Mouse (Mus musculus) ovary, postnatal 14 days (tissue): ENCODE measurements around the gene Mpp1.

Experiments
- DNase-seq: peaks from one replicate; pipeline ENCODE4 v3.0.0; 2022; ENCODE audit warnings: low spot score

Mpp1 gene

DNA sequence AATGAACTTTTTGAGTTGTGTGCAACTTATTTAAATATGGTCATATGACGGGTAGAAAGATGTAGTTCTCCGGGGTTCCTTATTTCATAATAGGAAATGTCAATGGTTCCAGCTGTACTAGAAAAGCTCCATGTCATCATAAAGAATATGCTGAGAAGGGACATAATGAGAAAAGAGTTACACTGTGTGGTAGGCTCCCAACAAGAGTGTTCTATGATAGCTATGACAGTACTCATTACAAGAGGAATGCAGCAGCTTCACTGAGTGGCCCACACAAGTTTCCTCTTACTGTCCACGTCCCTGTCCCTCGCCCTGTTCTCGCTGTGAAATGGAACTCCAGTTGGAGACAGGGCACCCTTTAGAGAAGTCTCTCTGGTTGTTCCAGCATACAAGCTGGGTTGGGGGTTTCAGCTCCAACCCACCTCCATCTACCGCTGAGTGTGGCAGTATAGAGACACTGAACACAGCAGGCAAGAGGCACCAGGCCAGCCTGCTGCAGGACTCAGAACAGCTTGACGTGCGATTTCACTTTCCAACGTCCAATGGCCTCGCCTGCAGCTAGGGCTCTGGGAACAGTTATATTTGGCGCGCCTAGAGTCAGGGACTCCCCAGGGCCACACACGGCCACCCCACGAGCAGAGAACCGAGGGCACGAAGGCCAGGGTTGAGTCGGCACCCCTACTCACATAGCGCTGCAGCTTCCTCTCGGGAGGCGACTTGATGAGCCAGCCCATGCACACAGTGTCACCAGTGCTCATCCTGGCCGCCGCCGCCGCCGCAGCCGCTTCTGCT is 46.6 kb downstream of the Mpp1 start:
- DNase-seq: peak; percentile 2

DNA sequence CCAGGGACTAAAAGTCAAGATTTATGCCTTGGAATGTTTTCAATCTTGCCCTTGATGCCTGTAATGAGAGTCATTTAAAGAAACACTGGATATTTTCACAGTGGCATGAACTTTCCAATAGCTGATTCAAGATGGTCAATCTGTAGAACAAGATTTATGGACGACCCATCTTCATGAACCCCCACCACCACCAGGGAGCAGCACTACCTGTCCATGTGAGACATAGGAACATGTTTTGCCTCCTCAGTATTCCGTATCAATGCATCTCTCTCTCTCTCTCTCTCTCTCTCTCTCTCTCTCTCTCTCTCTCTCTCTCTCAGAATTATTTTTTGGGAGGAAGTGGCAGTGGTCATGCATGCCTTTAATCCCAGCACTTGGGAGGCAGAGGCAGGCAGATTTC is 48.5 kb downstream of the Mpp1 start:
- DNase-seq: no peak
